Mouse (Mus musculus): Measurements from ENCODE around the gene Stk4. TPM values are rescaled to one million over a fixed set of nuclear protein-coding genes. Genes with fewer than 3 reads are reported as not detected.

Gene Stk4
- polyA plus RNA-seq, 1 experiment = 10.8 TPM

DNA sequence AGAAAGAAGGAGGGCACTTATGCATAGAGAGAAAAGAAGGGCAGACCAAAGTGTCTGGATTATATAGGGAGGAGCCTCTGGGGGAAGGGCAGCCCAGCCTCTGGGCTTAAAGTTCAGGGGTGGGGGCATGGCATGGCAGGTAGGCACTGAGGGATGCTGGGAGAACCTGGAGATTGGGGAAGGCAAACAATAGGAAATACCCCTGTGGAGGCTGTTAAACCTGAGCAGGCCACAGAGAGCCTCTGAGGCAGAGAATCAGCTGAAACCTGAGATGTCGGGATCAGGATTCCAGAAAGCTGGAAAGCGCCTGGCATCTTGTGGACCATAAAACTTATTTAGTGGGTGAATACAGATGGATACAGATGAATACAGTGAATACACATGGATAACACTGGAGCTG lies 2.0 kb downstream of the Stk4 start:
- H3K4me1 ChIP-seq (ENCODE audit: control insufficient read depth, insufficient read depth, insufficient read length, low read length) = peaks cover 11% of the 10 kb centered on the region; the same call in 1 of the 2 replicates
- no peak overlapping the region for H3K27ac ChIP-seq (ENCODE audit: insufficient read depth, low read depth, low read length)
- no peaks in the 10 kb centered on the region for H3K36me3 ChIP-seq (ENCODE audit: control insufficient read depth, insufficient read depth, low read length)
- no peaks in the 10 kb centered on the region for H3K27me3 ChIP-seq (ENCODE audit: control insufficient read depth, insufficient read depth, low read length)
- WGBS = 91% methylated on average over 2 of the region's 2 CpGs
- no peak for TF ChIP-seq CTCF (IDR thresholded peaks at IDR 0.05; ENCODE audit: extremely low read depth, insufficient read length, insufficient replicate concordance, low read depth, low read length)
- TF ChIP-seq POLR2A (IDR thresholded peaks at IDR 0.05; ENCODE audit: low read depth, low read length) = no peak
- no peak overlapping the region for H3K4me3 ChIP-seq (ENCODE audit: low read depth, low read length)

GRCm38 (mm10) chr2:164073120-164073519 lies 3.0 kb downstream of the Stk4 start:
- TF ChIP-seq POLR2A (IDR thresholded peaks at IDR 0.05; ENCODE audit: low read depth, low read length) (no peak), CTCF (IDR thresholded peaks at IDR 0.05; ENCODE audit: extremely low read depth, insufficient read length, insufficient replicate concordance, low read depth, low read length) (no peak)
- no peak overlapping the region for H3K27ac ChIP-seq (ENCODE audit: insufficient read depth, low read depth, low read length)
- 88% methylated on average over 7 of the region's 7 CpGs for WGBS
- no peak overlapping the region for H3K4me3 ChIP-seq (ENCODE audit: low read depth, low read length)
- no peaks in the 10 kb centered on the region for H3K36me3 ChIP-seq (ENCODE audit: control insufficient read depth, insufficient read depth, low read length)
- H3K27me3 ChIP-seq (ENCODE audit: control insufficient read depth, insufficient read depth, low read length) = no peaks in the 10 kb centered on the region
- peaks cover 9% of the 10 kb centered on the region; the same call in 1 of the 2 replicates for H3K4me1 ChIP-seq (ENCODE audit: control insufficient read depth, insufficient read depth, insufficient read length, low read length)

- Histone ChIP-seq H3K27ac (ENCODE audit: insufficient read depth, low read depth, low read length) (peak overlapping the region; percentile 81), H3K4me3 (ENCODE audit: low read depth, low read length) (peak overlapping the region; percentile 97), H3K36me3 (ENCODE audit: control insufficient read depth, insufficient read depth, low read length) (no peaks in the 10 kb centered on the region), H3K4me1 (ENCODE audit: control insufficient read depth, insufficient read depth, insufficient read length, low read length) (peaks cover 7% of the 10 kb centered on the region; the same call in 1 of the 2 replicates), H3K27me3 (ENCODE audit: control insufficient read depth, insufficient read depth, low read length) (no peaks in the 10 kb centered on the region)
- under 1% methylated on average over 48 of the region's 48 CpGs for WGBS
- TF ChIP-seq POLR2A (IDR thresholded peaks at IDR 0.05; ENCODE audit: low read depth, low read length) (peak; percentile 91), CTCF (IDR thresholded peaks at IDR 0.05; ENCODE audit: extremely low read depth, insufficient read length, insufficient replicate concordance, low read depth, low read length) (peak; percentile 83; the same call in 1 of the 2 replicates)
Measured at GRCm38 (mm10) chr2:164073918-164074578, 3.9 kb downstream of the Stk4 start.

GRCm38 (mm10) chr2:164075088-164075487 lies 5.0 kb downstream of the Stk4 start:
- no peak for TF ChIP-seq POLR2A (IDR thresholded peaks at IDR 0.05; ENCODE audit: low read depth, low read length)
- TF ChIP-seq CTCF (IDR thresholded peaks at IDR 0.05; ENCODE audit: extremely low read depth, insufficient read length, insufficient replicate concordance, low read depth, low read length) = no peak
- H3K4me3 ChIP-seq (ENCODE audit: low read depth, low read length) = peak overlapping the region; percentile 51

GRCm38 (mm10) chr2:164076874-164077425 lies 6.8 kb downstream of the Stk4 start:
- WGBS = 86% methylated on average over 8 of the region's 8 CpGs
- peaks cover 5% of the 10 kb centered on the region; the same call in 1 of the 2 replicates for H3K4me1 ChIP-seq (ENCODE audit: control insufficient read depth, insufficient read depth, insufficient read length, low read length)
- no peak for TF ChIP-seq CTCF (IDR thresholded peaks at IDR 0.05; ENCODE audit: extremely low read depth, insufficient read length, insufficient replicate concordance, low read depth, low read length)
- TF ChIP-seq POLR2A (IDR thresholded peaks at IDR 0.05; ENCODE audit: low read depth, low read length) = no peak
- H3K27ac ChIP-seq (ENCODE audit: insufficient read depth, low read depth, low read length) = no peak overlapping the region
- H3K27me3 ChIP-seq (ENCODE audit: control insufficient read depth, insufficient read depth, low read length) = no peaks in the 10 kb centered on the region
- H3K4me3 ChIP-seq (ENCODE audit: low read depth, low read length) = no peak overlapping the region
- H3K36me3 ChIP-seq (ENCODE audit: control insufficient read depth, insufficient read depth, low read length) = peaks cover 18% of the 10 kb centered on the region

More at GRCm38 (mm10) chr2:164075088-164075487, 5.0 kb downstream of the Stk4 start:
- H3K27me3 ChIP-seq (ENCODE audit: control insufficient read depth, insufficient read depth, low read length) = no peaks in the 10 kb centered on the region
- peaks cover 8% of the 10 kb centered on the region for H3K36me3 ChIP-seq (ENCODE audit: control insufficient read depth, insufficient read depth, low read length)
- 6% methylated on average over 5 of the region's 5 CpGs for WGBS
- peaks cover 5% of the 10 kb centered on the region; the same call in 1 of the 2 replicates for H3K4me1 ChIP-seq (ENCODE audit: control insufficient read depth, insufficient read depth, insufficient read length, low read length)
- peak overlapping the region; percentile 60 for H3K27ac ChIP-seq (ENCODE audit: insufficient read depth, low read depth, low read length)

GRCm38 (mm10) chr2:164077875-164078274 lies 7.8 kb downstream of the Stk4 start:
- Histone ChIP-seq H3K27me3 (ENCODE audit: control insufficient read depth, insufficient read depth, low read length) (no peaks in the 10 kb centered on the region), H3K27ac (ENCODE audit: insufficient read depth, low read depth, low read length) (no peak overlapping the region), H3K36me3 (ENCODE audit: control insufficient read depth, insufficient read depth, low read length) (peaks cover 25% of the 10 kb centered on the region), H3K4me1 (ENCODE audit: control insufficient read depth, insufficient read depth, insufficient read length, low read length) (peaks cover 5% of the 10 kb centered on the region; the same call in 1 of the 2 replicates), H3K4me3 (ENCODE audit: low read depth, low read length) (no peak overlapping the region)
- TF ChIP-seq CTCF (IDR thresholded peaks at IDR 0.05; ENCODE audit: extremely low read depth, insufficient read length, insufficient replicate concordance, low read depth, low read length) (no peak), POLR2A (IDR thresholded peaks at IDR 0.05; ENCODE audit: low read depth, low read length) (no peak)
- 68% methylated on average over 5 of the region's 5 CpGs for WGBS

DNA sequence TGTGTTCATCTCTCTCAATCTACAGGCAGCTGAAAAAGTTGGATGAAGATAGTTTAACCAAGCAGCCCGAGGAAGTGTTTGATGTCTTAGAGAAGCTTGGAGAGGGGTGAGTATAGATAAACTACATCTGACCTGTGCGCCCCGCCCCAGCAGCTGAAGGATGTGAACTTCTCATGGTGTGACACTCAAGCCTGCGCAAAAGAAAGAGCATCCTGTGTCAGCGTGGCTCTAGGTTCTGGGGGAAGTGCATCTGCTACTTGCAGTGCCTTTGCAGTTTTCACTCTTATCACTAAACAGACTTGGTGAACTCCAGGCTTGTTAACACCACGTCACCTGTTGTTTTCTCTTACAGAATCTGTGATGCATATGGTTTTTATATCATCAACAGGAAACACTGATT lies 9.4 kb downstream of the Stk4 start:
- H3K36me3 ChIP-seq (ENCODE audit: control insufficient read depth, insufficient read depth, low read length) = peaks cover 35% of the 10 kb centered on the region
- no peaks in the 10 kb centered on the region for H3K27me3 ChIP-seq (ENCODE audit: control insufficient read depth, insufficient read depth, low read length)
- 68% methylated on average over 6 of the region's 6 CpGs for WGBS
- TF ChIP-seq POLR2A (IDR thresholded peaks at IDR 0.05; ENCODE audit: low read depth, low read length) (no peak), CTCF (IDR thresholded peaks at IDR 0.05; ENCODE audit: extremely low read depth, insufficient read length, insufficient replicate concordance, low read depth, low read length) (no peak)
- no peak overlapping the region for H3K4me3 ChIP-seq (ENCODE audit: low read depth, low read length)
- no peak overlapping the region for H3K27ac ChIP-seq (ENCODE audit: insufficient read depth, low read depth, low read length)
- H3K4me1 ChIP-seq (ENCODE audit: control insufficient read depth, insufficient read depth, insufficient read length, low read length) = peaks cover 6% of the 10 kb centered on the region
